Mouse (Mus musculus) adipocyte (in vitro differentiated cells): ENCODE results near the gene Nr5a2.

Source experiments
- DNase-seq: peaks from one replicate; pipeline ENCODE4 v3.0.0-alpha.2; 2016; ENCODE audit warnings: low spot score

Gene Nr5a2

DNA sequence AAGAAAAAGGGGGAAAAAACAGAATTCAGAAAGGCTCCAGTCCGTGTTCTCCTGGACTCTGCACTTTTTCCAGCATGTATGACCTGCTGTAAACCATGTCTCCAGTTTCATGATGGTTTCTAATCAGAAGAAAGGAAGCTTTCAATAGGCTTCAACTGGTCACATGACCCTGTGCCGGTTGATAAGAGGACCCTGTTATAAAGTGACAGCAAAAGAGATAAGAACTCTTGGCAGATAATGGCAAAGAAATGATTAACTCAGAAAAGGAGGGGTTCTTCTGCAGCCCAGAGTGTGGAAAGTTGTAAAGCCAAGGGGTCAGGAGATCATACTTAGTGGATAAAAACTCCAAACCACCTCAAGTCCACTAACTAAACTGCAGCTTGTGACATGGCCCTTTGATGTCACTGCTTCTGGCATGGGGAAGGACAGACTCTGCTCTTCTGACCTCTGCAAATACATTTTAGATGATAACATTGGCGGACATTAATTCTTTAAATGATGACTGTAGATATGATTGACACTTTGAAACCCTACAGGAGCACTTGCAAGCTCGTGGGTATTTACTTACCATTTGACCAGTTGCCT lies at the start of gene Nr5a2:
Gene Nr5a2 (minus strand): TSS at position 21 of the 585 bp plus-strand sequence.
- no peak for DNase-seq

DNA sequence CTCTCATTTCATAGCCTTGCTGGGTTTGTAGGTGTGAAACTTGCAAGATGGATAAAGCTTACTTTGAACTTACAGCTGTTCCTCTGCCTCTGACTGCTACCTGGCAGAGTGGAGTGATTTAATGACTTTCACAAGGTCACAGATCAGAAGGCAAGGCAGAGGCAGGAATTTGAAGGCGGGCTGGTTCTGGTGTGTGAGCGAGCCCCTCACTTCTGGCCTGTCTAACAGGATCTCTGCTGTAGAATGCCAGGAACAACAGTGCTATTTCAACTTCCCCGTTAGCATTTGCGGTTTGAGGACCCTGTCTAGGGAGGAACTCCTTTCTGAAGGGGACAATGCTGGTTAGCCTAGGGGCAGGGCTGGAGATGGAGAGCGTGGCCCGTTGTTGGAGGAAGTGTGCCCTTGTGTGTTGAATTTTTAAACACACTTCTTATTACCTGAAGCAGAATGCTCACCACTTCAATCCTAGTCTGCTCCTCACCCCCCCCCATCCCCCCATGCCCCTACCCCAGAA lies 48.5 kb upstream of the Nr5a2 start:
- DNase-seq, result no peak

DNA sequence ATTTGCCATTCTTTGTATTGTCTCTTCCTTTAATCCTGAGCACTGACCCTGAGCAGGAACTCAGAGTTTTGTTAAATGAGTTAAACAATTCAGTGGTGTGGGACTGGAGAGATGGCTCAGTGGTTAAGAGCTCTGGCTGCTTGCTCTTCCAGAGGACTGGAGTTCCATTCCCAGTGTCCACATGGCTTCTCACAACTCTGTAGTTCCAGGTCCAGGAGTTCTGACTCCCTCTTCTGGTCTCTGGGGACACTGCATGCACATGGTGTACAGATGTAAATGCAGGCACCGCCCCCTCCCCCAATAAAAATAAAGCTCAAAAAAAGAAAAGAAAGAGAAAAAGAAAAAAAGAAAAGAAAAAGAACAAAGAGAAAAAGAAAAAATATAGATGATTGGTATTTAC lies 43.6 kb upstream of the Nr5a2 start:
- no peak for DNase-seq

DNA sequence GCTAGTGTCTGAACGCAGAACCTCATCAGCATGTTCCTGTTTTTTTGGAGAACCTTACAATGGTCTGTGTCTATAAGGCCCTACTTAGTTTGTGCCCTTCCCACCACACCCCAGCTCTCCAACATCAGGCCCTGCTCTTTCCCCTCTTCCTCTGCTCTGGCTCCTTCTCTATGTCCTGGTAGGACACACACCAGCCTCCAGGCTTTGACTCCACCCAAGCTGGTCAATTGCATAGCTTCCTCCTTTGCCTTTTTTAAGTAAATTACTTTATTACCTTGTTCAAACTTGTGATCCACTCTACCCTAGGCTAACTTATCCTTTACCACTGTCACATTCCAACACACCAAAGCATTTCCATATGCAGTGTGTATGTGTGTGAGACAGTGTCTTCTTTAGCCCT lies 42.9 kb upstream of the Nr5a2 start:
- DNase-seq, result no peak

DNA sequence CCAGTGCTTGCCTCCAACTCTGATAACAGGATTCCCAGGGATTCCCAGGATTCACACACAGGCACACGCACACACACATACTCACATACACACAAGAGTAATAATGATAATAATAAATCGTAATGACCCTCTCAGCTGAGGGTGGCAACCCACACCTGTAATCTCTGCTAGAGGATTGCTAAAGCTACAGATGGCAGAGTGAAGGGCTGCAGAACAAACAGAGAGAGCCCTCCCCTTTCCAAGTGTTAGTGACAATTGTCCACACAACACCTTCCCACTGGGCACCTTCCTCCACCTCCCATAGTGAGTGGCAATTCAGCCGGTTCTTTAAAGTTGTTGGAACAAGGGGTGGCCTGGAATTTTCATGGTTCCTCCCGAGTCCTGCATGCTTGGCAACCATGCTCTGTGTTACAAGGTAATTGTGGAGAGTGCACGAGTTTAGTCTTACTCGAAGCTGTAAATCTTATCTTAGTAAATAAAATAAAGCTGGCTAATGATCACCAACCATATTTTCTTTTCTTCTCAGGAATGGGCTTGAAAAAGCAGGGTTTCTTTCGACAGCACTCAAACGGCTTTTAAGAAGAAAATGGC lies 31.6 kb upstream of the Nr5a2 start:
- no peak for DNase-seq

DNA sequence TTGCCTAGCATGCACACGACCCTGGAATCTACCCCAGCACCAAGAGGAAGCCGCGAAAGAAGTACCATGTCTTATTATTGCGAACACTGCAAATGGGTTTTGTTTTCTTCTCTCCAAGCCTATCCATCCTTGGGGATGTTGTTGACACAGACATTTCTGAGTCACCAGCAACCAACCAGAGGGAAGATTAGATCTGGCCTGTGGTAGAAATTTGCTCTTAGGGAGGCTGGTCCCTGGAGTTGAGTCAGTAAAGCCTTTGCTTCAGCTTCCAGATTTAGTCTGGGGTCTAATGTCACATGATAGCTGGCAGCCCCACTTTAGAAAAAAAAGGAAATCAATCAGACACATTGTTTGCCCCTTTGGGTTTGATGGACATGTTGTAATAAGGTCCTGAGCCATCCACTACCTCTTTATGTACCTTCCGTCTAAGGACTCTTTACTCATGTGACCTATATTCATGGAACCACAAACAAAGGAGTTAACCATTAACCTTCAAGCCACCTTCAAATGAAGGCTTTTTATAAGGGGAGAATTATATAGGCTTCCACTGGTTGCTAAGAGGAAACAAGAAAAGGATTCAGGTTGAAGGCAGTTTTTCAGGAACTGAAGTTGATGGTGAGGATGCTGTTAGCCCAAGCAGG lies 20.1 kb upstream of the Nr5a2 start:
- no peak for DNase-seq

DNA sequence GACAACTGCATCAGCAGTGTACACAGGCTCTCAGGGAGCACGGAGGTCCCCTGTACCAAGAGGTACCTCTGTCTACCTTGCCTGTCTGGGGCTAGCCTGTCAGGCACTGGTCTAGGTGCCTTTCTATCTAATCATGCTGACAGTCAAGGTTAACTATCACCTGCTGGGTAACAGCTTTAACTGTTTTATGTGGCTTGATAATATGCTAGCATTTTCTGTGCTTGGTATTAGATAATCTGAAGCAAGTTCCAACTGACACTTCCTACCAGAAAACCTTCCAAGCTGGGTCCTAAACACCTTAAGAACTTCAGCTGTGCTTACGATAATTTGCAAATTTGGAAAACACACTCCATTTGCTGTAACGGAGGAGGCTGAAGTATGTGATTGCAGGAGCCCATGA lies 17.6 kb upstream of the Nr5a2 start:
- DNase-seq, result no peak

DNA sequence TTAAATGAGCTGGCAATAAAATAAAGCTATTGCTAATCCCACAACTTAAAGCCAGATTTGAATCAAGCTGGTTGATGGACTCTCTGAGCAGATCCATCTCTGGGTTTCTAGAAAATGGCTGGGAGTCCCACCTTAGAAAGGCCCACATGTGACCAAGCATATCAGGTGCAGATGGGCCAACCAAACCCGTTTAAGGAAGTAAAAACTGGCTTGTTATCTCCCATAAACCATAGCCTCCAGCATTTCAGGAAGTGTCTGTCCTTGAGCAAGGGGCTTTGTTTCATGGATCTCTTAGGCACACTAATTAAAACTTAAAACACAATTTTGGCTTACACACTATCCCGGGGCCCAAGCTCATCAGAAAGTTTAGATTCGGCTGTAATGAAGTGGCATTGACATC lies 13.8 kb upstream of the Nr5a2 start:
- no peak for DNase-seq

DNA sequence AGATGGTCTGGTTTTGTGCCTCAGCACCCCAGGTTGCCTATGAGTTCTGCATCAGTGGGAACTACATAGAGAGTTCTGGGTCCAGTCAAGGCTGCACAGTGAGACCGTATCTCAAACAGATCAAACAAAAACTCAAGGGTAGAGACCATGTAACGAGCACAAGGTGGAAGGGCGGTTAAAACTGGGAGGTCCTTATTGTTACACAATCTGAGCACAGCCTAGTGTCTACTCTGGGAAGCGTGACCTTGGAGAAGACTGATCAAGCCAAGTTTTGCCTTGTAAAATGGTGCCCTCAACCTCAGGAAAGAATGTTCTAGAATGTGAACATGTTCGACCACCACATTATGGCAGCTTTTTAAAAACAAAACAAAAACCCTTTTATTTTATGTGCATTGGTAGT lies 12.8 kb upstream of the Nr5a2 start:
- DNase-seq, result no peak

DNA sequence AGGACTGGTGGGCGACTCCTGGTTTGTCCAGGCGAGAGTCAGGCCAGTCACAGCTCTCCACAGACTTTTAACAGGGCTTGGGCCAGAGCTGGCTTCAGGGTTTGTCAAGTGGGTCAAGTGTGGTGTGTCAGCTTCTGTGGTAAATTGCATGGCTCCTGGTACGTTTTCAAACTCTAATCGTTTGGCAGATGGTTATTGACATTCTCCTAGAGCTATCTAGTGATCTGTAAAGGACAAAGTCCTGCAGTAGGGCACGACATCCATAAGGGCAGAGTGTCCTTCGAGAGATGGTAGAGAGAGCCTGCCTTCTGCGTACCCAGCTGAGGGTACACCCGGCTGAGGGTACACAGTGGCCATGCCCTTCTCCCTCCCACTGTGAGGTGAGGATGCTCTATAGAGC lies 10.7 kb upstream of the Nr5a2 start:
- no peak for DNase-seq

DNA sequence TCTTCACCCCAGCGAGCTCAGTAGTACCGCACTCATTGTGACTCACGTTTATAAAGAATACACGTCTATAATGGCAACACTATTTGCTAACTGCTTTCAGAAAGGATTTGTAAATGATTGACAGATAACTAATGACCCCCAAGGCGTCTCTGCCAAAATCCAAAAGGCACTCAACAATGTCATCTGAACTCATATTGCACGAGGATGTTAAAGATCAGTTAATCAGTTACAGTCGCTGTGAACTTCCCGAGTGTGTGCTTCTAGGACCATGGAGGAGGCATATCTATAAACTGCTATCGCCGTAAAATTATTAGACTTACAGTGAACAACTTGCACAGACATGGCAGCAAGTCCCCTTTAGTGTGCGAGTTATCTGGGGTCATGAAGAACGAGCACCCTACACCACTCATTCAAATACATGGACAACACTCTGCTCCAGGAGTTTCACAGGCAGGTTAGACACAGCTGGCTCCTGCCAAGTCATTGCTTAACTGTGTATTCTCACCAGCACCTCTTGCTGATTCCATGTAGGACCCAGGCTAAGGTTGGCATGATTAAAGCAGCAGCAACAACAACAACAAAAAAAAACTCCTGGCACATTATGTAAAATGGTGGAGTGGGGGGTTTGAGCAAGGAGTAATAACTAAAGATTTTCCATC lies 6.6 kb upstream of the Nr5a2 start:
- DNase-seq, result no peak

DNA sequence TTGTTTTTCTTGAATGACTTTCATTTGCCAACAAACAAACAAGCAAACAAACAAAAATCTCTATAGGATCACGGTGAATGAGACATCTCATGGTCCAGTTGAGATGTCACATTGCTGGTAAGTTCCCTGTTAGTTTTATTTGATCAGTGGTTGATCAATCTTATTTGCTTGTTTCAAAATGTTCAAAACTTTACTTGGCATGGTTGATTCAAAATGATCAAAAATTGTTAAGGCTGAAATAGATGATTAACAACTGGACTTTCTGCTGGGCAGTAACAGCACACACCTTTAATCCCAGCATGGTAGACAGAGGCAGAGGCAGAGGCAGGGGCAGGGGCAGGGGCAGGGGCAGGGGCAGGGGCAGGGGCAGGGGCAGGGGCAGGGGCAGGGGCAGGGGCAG lies 757 bp downstream of the Nr5a2 start:
- no peak for DNase-seq

DNA sequence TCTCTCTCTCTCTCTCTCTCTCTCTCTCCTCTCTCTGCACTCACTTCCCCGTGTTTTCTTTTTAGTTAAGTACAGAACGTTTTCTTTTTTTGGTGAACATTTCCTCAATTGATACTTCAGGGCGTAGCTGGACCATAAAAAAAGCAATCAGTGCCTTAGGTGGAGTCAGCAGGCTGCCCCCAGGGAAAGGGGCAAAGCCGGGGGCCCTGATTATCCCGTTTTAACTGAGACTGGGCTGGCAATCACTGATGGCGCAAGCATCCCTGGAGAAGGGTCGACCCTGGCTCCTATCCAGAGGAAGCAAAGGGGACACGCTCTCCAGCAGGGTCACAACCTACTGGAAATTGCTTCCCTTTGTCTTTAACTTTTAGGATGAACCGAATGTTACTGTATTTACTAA lies 1.6 kb downstream of the Nr5a2 start:
- no peak for DNase-seq

DNA sequence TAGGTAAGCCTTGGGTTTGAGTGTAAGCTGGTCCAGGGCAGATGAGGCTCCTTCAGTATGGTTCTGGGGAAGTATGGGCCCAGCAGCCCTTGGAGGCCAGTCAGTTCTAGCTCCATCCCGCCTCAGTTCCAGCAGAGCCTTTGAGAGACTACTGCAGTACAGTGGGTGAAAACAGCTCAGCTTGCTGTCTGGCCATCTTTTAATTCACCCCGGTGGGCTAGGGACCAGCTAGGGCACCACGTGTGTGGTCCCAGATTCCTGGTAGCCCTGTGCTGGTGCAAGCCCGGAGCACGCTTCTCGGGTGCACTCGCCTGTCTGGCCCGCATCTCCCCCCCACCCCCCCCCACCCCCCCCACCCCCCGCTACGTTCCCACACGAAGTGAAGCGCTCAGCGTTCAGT lies 2.1 kb downstream of the Nr5a2 start:
- DNase-seq, result no peak

DNA sequence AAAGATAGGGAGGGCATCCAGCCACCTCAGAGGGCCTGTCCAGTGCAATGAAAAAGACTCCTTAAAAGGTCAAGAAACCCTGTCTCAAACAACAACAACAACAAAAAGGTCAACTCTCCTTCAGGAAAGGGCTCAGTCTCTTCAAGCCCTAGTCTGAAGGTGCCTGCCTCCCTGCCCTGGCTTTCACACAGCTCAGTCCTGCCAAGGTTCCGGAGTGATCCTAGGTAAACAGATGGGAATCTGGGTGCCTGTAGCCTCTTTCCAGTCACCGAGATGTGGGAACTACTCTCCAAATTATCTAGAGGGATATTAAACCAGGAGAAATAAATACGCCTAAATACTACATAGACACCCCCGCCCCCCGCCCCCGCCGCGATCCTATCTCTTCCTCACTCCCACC lies 2.6 kb downstream of the Nr5a2 start:
- DNase-seq, result no peak

DNA sequence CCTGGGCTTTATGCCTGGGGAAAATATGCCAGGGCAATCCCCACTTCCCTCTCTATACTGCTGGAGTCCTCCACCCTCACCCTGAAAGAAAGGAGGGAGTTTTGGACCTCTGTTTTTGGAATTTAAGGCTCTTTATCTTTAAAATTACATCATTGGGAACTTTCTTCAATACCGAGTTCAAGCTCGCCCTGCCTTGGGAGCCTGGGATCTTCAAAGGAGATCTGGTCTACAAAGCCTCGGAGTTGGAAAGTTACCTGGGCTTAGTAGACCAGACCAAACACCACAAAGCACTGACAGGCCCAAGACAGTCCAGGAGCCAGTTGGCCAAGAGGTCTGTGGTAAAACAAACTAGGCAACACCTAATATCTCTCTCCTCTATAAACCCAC lies 6.1 kb downstream of the Nr5a2 start:
- DNase-seq, result no peak

DNA sequence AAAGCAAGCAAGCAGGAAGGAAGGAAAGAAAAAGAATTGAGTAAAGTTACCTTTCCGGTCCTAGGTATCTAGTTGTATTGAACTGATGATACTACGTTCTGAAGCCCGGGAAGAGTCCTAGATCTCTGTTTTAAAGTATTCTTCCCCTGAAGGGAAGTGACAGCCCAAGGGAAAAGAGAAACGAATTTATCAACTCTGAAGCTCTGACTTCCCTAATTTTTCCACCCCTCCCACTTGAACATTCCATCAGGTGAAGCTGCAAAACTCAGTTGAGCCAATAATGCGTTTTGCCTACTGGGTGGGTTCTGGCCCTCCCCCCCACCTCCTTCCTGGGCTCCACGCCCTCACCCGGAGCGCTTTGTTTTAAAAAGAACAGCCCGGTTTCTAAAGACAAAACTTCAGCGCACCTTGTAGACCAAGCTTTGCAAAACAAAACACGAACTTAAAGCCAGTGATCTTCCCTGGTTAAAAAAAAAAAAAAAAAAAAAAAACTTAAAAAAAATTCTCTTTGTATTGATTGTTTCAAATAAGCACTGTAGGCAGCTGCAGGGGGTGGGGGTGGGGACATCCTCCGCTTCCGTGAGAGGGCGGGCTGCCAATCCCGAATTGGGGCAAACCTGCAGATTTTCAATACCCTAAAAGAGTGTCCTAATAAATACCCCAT lies 6.7 kb downstream of the Nr5a2 start:
- DNase-seq, result no peak

DNA sequence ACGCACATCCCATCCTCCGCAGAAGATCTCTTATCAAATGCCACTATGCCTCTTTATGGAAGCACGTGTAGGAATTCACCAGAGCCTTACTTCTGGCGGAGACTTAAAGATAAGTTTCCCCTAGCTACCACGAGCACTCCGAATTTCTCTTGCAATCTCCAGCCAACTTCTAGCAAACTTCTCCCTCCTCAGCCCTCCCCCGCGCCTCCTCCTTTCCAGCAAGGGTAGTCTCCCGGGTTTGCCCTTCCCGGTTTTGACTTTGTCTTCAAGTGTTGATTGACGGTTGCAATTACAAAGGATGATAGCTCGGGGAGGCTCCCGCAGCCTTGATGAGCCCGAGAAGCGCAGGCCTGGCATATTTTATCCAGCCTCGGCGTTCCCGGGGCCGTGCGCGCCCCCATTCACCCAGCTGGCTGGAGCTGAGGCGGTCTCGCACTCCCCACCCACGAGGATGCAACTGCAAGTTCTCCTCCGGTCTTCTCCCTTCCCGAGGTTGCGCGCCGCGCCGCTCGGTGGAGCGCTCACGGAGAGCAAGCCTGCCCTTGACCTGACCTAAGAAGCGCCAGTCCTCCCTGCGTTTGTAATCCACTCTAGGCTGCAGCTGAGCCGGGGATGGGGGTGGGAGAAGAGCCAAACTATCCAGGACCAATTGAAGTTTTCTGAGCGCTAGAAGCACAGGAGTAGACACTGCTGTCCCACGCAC lies 7.5 kb downstream of the Nr5a2 start:
- DNase-seq, result no peak

DNA sequence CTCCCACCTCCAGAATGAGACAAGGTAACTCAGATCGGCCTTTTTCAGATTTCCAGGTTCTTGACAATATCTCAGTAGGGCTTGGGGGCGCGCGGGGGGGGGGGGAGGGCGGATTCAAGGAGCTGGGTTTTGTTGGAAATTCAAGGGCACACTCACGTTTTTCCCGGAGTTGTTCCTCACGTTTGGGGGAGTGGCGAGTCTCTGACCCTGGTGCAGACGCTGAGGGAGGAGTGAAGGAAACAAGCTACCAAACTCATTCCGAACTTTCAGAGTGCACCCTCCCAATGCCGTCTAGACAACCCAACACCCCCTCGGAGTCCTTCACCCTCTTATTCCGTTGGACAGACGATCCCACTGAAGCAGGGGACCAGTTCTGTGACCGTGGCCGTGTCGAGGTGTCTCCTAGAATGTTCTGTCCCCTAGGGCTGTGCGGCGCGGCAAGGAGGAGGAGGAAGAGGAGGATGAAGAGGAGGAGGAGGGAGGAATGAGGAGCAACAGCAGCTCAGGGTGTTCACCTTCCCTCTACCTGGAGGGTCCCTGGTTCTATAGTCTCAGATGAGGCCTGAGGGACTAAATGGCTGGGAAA lies 8.2 kb downstream of the Nr5a2 start:
- DNase-seq, result no peak

DNA sequence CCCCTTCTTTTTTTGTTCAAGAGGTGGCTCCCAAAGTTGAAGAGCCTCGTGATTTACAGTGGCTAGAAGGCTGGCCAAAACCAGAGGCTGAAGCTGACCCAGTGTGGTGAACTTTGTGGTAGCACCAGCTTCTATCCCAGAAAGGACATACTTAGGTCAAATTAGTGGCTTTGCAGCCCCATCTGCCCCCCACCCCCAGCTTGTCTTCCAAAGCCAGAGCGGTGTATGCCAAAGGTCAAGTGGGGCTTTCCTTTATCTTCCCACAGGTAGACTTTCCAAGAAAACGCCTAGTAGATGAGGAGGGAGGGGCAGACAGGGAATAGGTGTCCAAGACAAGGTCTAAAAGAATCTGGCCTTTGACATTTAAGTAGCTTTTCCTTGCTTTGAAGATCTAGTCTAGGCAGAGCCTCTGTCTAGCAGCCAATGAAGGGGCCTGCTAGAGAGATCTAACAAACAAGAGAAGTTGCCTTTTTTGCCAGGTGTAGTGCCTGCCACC lies 9.0 kb downstream of the Nr5a2 start:
- DNase-seq, result no peak

DNA sequence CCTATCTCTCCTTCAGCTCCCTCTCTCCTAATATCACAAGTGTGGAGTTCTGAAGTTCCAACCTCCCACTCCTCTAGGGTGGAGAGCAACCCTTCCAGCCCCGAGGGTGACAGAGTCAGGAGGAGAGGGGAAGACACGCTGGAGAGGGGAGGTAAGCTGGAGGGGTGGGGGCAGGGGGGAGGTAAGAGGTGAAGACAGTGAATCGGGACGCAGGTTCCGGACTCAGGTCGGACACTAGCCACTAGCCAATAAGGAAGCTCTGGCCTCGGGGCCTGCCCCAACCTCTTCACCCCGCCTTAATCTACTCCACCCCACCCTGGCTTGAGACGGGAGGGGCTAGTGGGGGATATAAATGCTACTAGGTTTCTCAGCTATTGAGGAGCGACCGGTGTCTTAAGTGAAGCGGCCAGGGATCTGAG lies 10.9 kb downstream of the Nr5a2 start:
- DNase-seq, result no peak
